Mouse (Mus musculus): ENCODE results near the gene Luc7l3. TPM values are rescaled to one million over a fixed set of nuclear protein-coding genes. Genes with fewer than 3 reads are reported as not detected.
"Not testable (repeated sequence)": the region's sequence is repeated elsewhere in the genome, so short reads cannot be mapped to it uniquely, and the experiment has no call there.

Gene Luc7l3
- total RNA-seq, 2 experiments from 2014 or later = 117 TPM

DNA sequence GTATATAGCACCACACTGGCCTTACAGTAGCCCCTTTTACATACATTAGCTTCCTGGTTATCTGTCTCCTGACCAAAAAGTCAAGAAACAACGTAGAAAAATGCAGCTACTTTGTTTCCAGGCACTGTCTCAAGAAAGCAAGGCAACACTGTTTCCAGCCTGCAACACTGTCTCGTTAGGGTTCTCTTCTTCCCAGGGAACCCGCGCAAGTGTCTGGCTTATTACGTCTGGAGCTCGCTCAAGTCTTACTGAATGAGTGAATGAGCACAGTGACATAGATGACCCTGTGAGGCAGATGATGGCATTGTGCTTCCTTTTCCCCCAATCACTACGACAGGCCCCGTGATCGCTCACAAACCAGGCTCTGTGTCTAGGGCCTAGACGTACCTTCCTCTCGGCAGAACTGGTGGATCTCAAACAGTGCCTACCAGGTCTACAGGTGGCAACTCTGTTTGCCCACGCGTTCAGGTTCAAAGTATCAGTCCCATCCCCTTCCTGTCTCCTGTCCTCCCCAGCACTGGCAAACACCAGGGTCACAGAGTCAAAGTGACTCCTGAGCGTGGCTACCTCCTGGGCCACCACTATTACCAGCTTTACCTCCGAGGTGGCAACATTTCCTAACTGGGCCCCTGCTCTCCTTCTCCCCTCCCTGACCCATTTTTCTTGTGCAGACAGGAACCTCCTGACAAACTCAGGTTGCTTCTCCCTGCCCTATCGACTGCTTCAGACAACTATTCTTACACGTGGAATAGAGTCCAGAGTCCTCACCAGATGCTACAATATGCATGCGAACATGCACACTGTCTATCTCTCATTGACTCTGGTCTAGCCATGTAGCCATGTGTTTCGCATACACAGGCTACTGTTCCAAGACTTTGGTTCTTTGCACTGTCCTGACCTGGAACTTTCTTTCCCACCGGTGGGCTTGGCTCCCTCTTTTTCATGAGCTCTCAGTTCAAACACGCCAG, 48.5 kb downstream of the Luc7l3 start:
- no peak for DNase-seq (ENCODE audit: low spot score in 2 of 2)
- intact Hi-C loops (cut with DNase I) = no loop called here

- no peak for DNase-seq (ENCODE audit: low spot score in 2 of 2)
- intact Hi-C loops (cut with DNase I) = no loop called here
Measured at GRCm38 (mm10) chr11:94271015-94271414, 50.8 kb downstream of the Luc7l3 start.

- intact Hi-C loops (cut with DNase I) = no loop called here
- no peak for DNase-seq (ENCODE audit: low spot score in 2 of 2)
Measured at GRCm38 (mm10) chr11:94269906-94270305, 51.9 kb downstream of the Luc7l3 start.

DNA sequence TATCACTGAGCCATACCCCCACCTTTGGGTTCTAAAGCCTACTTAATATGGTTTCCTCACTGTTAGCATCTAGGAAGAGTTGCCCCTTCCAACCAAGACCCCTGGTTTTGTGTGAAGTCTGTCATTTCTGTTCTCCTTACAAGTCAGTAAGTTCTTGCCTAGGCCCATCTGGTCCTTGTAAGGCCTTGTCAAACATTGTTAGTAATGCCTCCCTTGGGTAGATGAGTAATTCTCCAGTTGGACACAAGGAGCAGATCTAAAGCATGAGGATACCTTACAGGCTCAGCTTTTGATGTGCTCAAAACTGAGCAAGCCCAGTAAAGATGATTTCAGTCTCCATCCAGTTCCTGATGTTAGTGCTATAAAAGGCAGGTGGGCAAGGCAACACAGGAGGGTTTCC, 53.0 kb downstream of the Luc7l3 start:
- intact Hi-C loops (cut with DNase I) = no loop called here
- DNase-seq (ENCODE audit: low spot score in 2 of 2) = no peak

- DNase-seq (ENCODE audit: low spot score in 2 of 2); intact Hi-C loops (cut with DNase I): not testable (repeated sequence)
Measured at GRCm38 (mm10) chr11:94266155-94266554, 55.6 kb downstream of the Luc7l3 start.

- intact Hi-C loops (cut with DNase I) = no loop called here
- peak; percentile 50 to 65 for DNase-seq (ENCODE audit: low spot score in 2 of 2)
Measured at GRCm38 (mm10) chr11:94265134-94265785, 56.5 kb downstream of the Luc7l3 start.

GRCm38 (mm10) chr11:94261585-94262370, 60.0 kb downstream of the Luc7l3 start:
- no peak for DNase-seq (ENCODE audit: low spot score in 2 of 2)
- intact Hi-C loops (cut with DNase I) = no loop called here

- intact Hi-C loops (cut with DNase I) = no loop called here
Measured at GRCm38 (mm10) chr11:94259814-94260213, 62.0 kb downstream of the Luc7l3 start.

GRCm38 (mm10) chr11:94257987-94258386, 63.8 kb downstream of the Luc7l3 start:
- no peak for DNase-seq (ENCODE audit: low spot score in 2 of 2)
- intact Hi-C loops (cut with DNase I) = no loop called here

More at GRCm38 (mm10) chr11:94259814-94260213, 62.0 kb downstream of the Luc7l3 start:
- DNase-seq (ENCODE audit: low spot score in 2 of 2) = no peak

- intact Hi-C loops (cut with DNase I) = no loop called here
Measured at GRCm38 (mm10) chr11:94255733-94256132, 66.1 kb downstream of the Luc7l3 start.

GRCm38 (mm10) chr11:94253691-94254090, 68.1 kb downstream of the Luc7l3 start:
- no peak for DNase-seq (ENCODE audit: low spot score in 2 of 2)
- intact Hi-C loops (cut with DNase I) = no loop called here

More at GRCm38 (mm10) chr11:94255733-94256132, 66.1 kb downstream of the Luc7l3 start:
- DNase-seq (ENCODE audit: low spot score in 2 of 2) = peak in 1 of 2 experiments; percentile 31

DNA sequence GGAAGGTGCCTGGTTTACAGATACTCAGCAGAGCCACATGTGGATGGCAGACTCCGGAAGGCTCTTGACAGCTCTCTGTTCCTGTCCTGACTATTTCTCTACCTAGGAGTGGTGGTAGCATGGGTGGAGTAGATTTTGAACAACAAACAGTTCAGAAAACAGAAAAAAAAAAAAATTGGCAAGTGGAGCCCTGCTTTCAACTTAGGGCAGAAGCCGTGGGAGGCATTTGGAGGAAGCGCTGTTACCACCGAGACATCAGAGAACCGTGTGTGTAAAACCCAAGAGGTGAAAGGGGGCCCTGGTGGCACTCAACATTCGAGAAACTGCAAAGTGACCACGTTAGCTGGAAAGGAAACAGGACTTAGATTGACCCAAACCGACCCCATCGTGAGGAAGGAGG, 68.6 kb downstream of the Luc7l3 start:
- intact Hi-C loops (cut with DNase I) = no loop called here
- DNase-seq (ENCODE audit: low spot score in 2 of 2) = no peak

- DNase-seq (ENCODE audit: low spot score in 2 of 2) = no peak
- intact Hi-C loops (cut with DNase I) = no loop called here
Measured at GRCm38 (mm10) chr11:94246789-94247061, 75.1 kb downstream of the Luc7l3 start.

DNA sequence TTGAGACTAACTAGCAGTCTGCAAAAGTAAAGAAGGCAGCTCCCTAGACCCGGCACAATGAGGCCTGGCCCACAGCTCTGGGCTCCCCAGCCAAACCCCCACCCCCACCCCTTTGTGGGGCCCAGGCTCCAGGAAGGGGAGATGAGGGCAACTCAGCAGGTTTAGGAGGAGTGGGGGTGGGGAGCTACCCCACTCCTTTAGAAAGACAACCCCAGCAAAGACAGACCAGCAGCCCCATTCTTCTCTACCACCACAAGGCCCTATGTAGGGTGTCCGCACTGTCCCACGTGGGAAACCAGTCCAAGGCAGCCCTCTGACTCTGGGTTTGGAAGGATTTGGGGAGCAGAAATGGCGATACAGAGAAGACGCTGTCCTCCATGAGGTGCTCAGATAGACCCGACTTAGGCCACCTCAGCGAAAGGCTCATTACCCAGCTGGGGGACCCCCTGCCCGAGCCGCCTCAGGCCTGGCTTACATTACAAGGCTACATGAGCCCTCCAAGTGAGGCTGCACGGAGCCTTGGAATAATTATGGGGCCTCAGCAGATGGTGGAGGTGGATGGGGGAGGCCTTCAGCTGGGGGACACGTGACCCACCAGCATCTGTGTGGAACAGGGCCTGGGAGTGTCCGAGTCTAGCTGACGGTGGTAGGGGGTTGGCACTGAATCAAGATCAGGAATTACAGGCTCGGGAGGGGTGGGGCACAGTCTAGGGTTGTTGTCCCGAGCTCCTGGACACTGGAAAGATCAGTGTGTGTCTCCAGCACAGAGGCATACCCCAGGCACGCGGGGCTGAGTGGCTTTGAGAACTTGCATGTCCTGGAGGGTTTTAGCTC, 75.6 kb downstream of the Luc7l3 start, which contains the start of gene Wfikkn2:
TSS of gene Wfikkn2 (minus strand) at position 51 of the 834 bp plus-strand sequence.
- peak; percentile 35 to 42 for DNase-seq (ENCODE audit: low spot score in 2 of 2)

GRCm38 (mm10) chr11:94244385-94244784, 77.4 kb downstream of the Luc7l3 start:
- DNase-seq (ENCODE audit: low spot score in 2 of 2) = no peak
- intact Hi-C loops (cut with DNase I) = no loop called here

More for the DNA sequence above, 75.6 kb downstream of the Luc7l3 start, which contains the start of gene Wfikkn2:
- intact Hi-C loops (cut with DNase I) = no loop called here

- intact Hi-C loops (cut with DNase I) = no loop called here
- DNase-seq (ENCODE audit: low spot score in 2 of 2) = no peak
Measured at GRCm38 (mm10) chr11:94243422-94244180, 78.2 kb downstream of the Luc7l3 start.

GRCm38 (mm10) chr11:94242760-94243421, 78.9 kb downstream of the Luc7l3 start:
- intact Hi-C loops (cut with DNase I) = no loop called here

DNA sequence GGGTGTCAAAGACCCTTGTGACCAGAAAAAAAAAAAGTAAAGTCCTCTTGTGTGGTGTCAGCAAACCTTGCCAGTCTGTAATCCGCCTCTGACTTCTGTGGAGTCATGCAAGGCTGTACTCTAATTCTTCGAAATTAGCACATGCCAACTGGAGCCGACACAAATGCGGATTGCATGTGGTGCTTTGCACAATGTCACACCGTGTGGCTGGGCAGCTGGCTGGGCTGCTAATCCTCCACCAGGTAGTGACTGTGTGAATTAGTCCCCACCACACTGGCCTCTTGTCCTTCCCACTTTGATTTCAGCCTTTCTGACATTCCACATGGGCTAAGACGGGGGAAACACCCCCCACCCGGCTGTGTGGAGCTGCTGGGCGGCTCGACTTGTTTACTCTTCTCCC, 82.1 kb downstream of the Luc7l3 start:
- intact Hi-C loops (cut with DNase I) = loop anchor here (10.0 kb wide), 1 partner anchor 245 kb away; the partner anchor contains the start of gene Spata20
- no peak for DNase-seq (ENCODE audit: low spot score in 2 of 2)

More at GRCm38 (mm10) chr11:94242760-94243421, 78.9 kb downstream of the Luc7l3 start:
- no peak for DNase-seq (ENCODE audit: low spot score in 2 of 2)
